Mouse (Mus musculus): ENCODE measurements around the gene Gabrb2.

The Gabrb2 gene

DNA sequence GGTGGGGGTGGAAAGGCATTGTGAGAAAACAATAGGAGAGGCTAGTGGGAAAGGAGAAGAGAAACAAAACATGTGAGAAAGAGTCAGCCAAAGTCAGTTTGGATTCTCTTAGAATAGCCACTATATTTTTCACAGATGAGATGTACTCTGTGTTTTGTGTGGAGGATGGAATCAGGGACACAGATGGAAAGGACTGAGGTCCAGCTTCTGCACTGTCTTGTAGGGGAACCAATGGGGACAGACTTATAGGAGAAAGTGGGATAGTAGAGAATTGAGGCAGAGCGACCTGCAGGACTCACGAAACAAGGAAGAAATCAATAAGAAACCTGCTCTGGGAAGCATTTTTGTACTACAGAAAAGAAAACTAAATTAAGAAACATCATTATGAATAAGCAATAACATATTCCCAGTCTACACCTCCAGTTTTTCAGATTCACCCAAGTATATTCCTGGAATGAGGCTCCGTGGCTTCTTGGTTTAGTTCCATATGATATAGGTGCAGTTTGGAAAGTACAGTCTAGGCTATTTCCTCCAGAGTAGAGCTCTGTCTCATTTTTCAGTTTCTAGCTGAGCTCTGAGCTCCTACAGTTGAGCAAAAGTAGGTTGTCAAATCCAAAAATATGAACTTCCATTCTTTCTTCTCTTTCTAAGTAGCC is 108.8 kb downstream of the Gabrb2 start:
- DNase-seq (ENCODE audit: inconsistent age in 2 of 2, low spot score in 1 of 2) = no peak

DNA sequence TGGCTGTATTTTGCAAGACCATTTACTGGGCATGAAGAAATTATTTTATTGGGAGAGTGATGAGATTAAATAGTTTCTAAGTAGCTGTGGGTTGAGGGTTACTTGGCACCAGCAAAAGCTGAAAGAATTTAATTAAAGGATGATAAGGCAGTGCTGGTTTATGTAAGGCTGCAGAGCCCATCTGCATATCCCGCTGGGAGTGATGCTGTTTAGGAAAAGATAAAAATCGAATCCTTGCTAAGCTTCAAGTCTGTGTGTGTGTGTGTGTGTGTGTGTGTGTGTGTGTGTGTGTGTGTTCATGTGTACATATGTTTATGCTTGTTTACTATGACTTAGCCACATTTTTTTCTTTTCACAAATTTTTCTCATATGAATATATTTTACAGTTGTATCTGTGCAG is 113.0 kb downstream of the Gabrb2 start:
- DNase-seq (ENCODE audit: inconsistent age in 2 of 2, low spot score in 1 of 2) = no peak

DNA sequence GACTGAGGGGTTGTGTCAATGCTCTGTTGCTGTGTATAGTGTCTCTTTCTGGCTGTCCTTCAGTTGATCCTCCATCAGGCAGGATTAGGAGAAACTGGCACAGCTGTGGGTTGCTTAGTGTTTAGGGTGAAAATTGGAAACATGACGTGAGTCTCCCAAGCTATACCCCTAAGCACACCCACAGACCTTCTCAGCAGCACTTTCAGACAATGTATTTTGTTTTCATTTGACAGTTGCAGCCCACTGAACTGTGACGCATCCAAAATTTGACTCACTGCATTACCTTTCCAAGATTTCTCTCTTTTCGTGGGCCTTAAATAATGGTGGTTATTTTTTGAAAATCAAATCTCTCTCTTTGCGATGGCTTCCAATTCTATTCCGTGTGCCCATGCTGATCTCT is 115.7 kb downstream of the Gabrb2 start:
- no peak for DNase-seq (ENCODE audit: inconsistent age in 2 of 2, low spot score in 1 of 2)

DNA sequence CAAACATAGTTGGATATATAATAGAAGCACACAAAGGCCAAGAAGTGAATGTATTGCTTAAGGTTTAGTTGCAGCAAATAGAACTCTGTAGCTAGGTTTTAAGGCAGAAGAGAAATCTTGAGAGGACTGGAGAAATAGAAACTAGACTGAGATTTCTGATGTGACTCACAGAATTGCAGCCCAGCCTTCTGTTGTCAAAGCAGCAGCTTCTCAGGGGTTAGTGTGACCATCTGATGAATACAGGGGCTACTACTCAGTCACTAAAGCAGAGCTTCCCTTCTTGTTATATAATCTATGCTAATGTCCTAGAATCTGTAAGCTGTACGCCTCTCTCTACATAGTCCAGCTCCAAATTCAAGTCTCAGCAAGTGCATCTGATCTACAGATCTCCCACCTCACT is 116.3 kb downstream of the Gabrb2 start:
- DNase-seq (ENCODE audit: inconsistent age in 2 of 2, low spot score in 1 of 2) = no peak

GRCm38 (mm10) chr11:42542861-42543260 is 123.3 kb downstream of the Gabrb2 start:
- DNase-seq (ENCODE audit: inconsistent age in 2 of 2, low spot score in 1 of 2) = no peak

- DNase-seq (ENCODE audit: inconsistent age in 2 of 2, low spot score in 1 of 2) = no peak
These were observed 146.5 kb downstream of the Gabrb2 start for GRCm38 (mm10) chr11:42566023-42566422.

DNA sequence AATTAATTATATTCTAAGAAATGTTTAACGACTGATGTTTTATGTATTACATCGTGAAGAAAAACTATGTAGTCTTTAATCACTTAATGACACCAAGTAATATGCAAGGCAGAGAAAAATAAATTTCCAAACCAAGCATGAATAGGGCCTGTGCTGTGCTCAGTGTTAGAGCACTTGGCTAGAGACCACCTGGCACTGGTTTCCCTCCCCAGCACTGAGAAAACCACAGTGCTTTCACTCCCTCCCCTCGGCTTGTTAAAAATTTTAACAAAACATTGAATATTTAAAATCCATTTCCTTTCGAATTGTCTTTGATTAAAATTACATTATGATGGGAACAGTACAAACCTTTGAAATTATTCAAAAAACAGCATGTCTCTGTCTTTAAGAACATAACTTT is 151.9 kb downstream of the Gabrb2 start:
- no peak for DNase-seq (ENCODE audit: inconsistent age in 2 of 2, low spot score in 1 of 2)

GRCm38 (mm10) chr11:42575146-42575873 is 155.8 kb downstream of the Gabrb2 start:
- DNase-seq (ENCODE audit: inconsistent age in 2 of 2, low spot score in 1 of 2) = no peak

DNA sequence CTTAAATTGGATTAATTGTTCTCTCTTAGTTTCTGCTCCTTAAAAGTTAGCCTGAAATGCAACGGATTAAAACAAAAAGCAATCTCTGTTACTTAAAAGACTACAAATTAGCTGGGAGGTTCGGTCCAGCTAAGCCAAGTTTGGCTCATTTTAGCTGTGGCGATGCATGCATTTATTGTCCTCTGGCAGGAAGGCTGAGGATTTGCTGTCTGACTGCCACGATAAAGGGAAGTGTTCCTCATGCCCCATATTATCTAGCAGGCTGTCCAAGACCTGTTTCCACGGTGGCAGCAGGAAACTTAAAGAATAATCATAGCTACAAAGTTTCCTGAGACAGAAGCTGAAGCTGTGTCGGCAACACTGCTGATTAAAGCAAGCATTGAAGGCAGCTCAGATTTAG is 160.2 kb downstream of the Gabrb2 start:
- DNase-seq (ENCODE audit: inconsistent age in 2 of 2, low spot score in 1 of 2) = no peak

DNA sequence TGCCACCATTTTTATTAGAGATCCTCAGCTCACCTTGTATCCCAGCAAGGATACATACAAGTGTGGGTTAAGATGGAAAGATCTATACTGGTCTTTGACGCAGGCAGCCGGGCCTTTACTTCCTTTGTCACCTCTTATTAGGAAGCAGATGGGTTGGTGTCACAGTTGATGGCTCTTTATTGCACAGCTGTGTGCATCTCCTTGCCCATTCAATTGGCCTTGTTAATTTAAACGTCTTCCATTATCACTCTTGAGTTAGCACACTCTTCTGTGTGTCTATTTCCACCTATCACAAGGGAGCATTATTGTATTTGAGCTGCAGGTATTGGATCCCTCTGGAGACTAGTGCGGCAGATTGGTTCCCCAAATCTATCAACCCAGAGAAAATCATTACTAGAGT is 161.6 kb downstream of the Gabrb2 start:
- DNase-seq (ENCODE audit: inconsistent age in 2 of 2, low spot score in 1 of 2) = no peak

DNA sequence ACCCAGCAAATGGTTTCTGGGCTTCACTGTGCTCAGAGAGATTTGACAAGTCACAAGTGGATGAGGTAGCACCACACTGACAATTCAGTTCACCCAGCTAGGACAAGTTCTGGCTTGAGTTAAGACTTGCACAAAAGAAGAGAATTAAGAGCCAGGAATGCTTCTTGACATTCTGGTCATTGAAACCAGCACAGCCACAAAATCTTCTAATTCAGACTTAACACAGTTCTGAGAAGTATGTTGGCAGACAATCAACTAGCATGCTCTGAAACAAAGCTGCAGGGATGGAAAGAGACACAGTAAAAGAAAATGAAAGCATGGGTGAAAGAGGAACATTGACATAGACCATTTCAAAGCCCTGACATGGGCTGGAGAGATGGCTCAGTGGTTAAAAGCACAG is 162.2 kb downstream of the Gabrb2 start:
- DNase-seq (ENCODE audit: inconsistent age in 2 of 2, low spot score in 1 of 2) = no peak

- DNase-seq (ENCODE audit: inconsistent age in 2 of 2, low spot score in 1 of 2) = no peak
These were observed 172.9 kb downstream of the Gabrb2 start for GRCm38 (mm10) chr11:42592418-42592817.

DNA sequence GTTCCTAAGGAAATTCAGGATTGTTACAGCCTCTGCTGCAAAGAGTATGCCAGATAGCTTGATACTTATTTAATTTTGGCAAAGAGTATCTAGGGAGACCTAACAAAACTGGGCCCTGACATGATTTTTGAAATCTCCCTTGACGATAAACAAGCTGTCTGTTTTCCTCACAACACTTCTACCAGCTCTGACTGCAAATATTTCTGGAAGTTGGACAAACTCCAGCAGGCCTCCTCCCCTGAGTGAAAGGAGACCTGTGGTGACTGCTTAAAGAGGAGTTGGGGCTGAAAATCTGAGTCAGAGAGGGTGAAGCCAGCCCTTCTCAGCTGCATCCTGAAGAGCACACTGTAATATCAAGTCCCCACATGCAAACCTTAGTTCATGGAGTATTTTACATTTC is 186.7 kb downstream of the Gabrb2 start:
- DNase-seq (ENCODE audit: inconsistent age in 2 of 2, low spot score in 1 of 2) = no peak

DNA sequence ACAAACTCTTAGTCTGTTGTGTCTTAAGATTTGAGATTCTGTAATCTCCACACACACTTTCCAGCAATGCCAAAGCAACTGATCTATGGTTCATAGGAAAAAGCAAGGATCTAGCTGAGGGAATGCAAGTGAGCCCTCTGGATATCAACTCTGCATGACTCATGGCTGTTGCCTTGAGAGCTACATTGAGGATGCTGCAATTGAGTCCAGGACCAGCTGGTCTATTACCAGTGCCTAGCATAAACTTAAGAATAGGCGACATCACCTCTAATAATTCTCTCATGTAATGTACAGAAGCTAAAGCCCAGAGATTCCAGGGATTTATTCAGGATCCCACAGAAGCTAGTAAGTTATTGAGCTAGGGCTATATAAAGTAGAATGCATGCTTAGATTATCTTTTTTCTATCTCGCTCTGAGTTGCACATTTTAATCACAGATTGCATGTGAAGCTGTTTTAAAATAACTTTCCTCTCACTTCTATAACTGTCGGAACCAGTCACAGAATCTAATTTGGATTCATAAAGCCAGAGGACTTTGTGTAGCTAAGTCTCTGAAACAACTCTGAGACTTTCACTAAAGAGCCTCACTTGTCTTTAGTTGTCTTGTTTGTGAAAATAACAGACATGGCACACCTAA is 189.7 kb downstream of the Gabrb2 start:
- DNase-seq (ENCODE audit: inconsistent age in 2 of 2, low spot score in 1 of 2) = peak in 1 of 2 experiments; percentile 28

DNA sequence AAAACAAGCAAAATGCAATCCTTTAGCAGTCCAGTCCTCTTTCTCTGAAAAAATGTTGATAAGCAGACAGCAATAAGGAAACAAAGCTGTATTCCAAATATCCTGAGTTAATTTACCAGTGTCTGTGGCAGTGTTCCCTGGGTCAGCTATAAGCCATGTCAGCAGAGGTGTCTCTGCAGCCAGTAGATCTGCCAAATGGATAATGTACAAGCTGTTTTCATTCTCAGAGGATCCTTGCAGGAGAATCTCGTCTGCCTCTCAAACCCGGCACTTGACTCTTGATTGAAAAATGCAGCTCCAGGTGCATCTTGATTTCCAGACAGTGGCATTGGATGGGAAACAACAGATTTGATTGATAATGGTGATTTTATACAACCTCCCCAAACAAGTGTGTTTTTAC is 198.6 kb downstream of the Gabrb2 start:
- DNase-seq (ENCODE audit: inconsistent age in 2 of 2, low spot score in 1 of 2) = no peak

DNA sequence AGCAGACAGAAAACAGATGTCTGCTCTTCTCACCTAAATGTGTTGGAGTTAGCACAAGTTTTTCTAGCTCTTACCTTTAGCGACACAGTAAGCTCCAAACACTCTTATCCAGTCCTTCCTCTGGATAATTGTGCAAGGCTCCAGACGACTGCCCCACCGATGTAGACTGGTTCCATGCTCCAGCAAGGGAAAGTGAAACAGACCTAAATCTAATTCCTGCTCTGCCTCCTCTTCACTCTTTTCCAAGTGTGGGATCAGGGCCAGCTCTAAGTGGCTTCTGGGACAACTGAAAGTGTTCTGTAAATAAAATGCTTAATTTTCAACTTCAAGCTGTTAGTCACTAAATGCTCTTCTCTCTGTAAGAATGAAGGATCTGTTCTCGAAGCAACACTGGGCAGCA is 201.6 kb downstream of the Gabrb2 start:
- no peak for DNase-seq (ENCODE audit: inconsistent age in 2 of 2, low spot score in 1 of 2)

DNA sequence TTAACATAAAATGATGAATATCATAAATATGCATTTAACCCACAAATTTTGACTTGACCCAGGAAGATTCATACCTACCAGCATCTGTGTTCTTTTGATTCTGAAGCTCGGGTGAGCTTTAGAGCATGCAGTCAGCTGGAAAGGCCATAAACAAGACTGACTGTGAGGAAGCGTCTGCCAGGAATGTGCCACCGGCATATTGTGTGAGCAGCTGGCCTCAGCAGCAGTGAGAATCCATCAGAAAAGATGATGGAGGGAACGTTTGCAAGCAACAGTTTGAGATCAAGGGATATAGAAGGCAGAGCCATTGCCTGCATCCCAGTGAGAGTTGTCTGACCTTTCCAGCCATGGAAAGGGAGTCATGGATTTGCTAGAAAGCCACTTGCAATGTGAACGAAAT is 230.6 kb downstream of the Gabrb2 start:
- no peak for DNase-seq (ENCODE audit: inconsistent age in 2 of 2, low spot score in 1 of 2)

GRCm38 (mm10) chr11:42651572-42651971 is 232.0 kb downstream of the Gabrb2 start:
- no peak for DNase-seq (ENCODE audit: inconsistent age in 2 of 2, low spot score in 1 of 2)

DNA sequence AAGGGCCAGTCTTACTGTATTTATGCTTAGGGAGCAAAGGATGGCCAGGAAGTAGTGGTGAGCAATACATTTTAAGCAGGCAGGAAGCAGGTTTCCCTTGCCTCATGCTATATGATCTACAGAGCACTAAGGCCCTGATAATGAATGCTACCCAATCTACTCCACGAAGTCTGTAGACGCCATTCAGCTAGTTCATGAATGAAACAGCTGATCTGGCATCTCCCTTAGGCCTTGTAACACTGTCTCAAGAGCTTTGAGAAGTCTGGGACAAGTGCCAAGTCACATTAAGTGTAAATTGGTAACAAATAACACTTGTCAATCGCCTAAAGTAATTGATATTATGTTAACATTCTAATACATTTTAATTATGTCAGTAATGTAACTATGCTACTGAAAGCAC is 234.6 kb downstream of the Gabrb2 start:
- DNase-seq (ENCODE audit: inconsistent age in 2 of 2, low spot score in 1 of 2) = no peak

DNA sequence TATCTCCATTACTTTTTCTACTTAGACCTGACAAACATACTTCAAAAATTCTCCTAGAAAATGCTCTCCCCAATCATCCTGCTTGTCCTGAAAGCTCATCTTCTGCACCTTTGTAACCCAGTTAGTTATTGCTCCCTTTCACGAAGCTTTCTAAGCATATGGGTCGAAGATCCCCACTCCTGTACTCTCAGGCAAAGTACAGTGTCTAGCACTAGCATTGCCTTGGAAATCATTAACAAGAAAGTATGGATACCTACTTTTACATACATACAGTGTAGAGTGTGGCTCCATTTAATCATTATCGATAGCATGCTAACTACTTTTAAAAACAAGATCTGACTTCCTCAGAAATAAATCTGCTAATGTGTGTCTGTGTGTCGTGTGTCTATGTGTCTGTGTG is 249.1 kb downstream of the Gabrb2 start:
- DNase-seq (ENCODE audit: inconsistent age in 2 of 2, low spot score in 1 of 2) = no peak
